Mouse (Mus musculus) embryonic facial prominence, embryonic 12.5 days (tissue): Measurements from ENCODE around the gene Letmd1. TPM values are rescaled to one million over a fixed set of nuclear protein-coding genes. Genes with fewer than 3 reads are reported as not detected.

Experiments used
- ATAC-seq: fragments of 200-750 bp; cut with Nextera tagmentation; 2 replicates; pipeline ENCODE4 v1.8.0; 2017; ENCODE audit not compliant: insufficient number of reproducible peaks, insufficient read depth, low FRiP score, low TSS enrichment
- H3K27ac ChIP-seq: fragments of 300-500 bp; sonication (generic); 2 replicates; pipeline ENCODE4 v1.5.1; 2016; ENCODE audit warnings: mild to moderate bottlenecking
- H3K27me3 ChIP-seq: fragments of 300-500 bp; sonication (generic); 2 replicates; pipeline ENCODE4 v1.6.1; 2016; ENCODE audit warnings: mild to moderate bottlenecking, moderate library complexity
- H3K36me3 ChIP-seq: fragments of 300-500 bp; sonication (generic); 2 replicates; pipeline ENCODE4 v1.6.1; 2016; ENCODE audit warnings: mild to moderate bottlenecking
- H3K4me1 ChIP-seq: fragments of 300-500 bp; sonication (generic); 2 replicates; pipeline ENCODE4 v1.6.1; 2016
- H3K4me2 ChIP-seq: fragments of 300-500 bp; sonication (generic); replicated peaks from 2 replicates; pipeline ENCODE4 v1.6.1; 2016; ENCODE audit warnings: mild to moderate bottlenecking, moderate library complexity
- H3K4me3 ChIP-seq: fragments of 300-500 bp; sonication (generic); 2 replicates; pipeline ENCODE4 v1.5.1; 2016; ENCODE audit warnings: mild to moderate bottlenecking
- H3K9ac ChIP-seq: fragments of 300-500 bp; sonication (generic); 2 replicates; pipeline ENCODE4 v1.6.1; 2016; ENCODE audit warnings: mild to moderate bottlenecking, moderate library complexity
- H3K9me3 ChIP-seq: fragments of 300-500 bp; sonication (generic); 2 replicates; pipeline ENCODE4 v1.6.1; 2016; ENCODE audit warnings: mild to moderate bottlenecking, moderate library complexity
- WGBS: fragments of 180-500 bp; shearing (Covaris S2); methylation state at CpG from one replicate; pipeline ENCODE4 v1.1.7; 2016; 5-methylcytosine and 5-hydroxymethylcytosine counted together
- polyA plus RNA-seq: library from polyadenylated mRNA; unstranded; fragments of >200 nt; fragmentation: Nextera tagmentation; extraction: Ambion mirVana; gene quantifications from 2 replicates; pipeline ENCODE4 v1.2.1, GENCODE M21; 2016

Letmd1 gene
- polyA plus RNA-seq, 1 experiment from 2014 or later, result 35.3 TPM

DNA sequence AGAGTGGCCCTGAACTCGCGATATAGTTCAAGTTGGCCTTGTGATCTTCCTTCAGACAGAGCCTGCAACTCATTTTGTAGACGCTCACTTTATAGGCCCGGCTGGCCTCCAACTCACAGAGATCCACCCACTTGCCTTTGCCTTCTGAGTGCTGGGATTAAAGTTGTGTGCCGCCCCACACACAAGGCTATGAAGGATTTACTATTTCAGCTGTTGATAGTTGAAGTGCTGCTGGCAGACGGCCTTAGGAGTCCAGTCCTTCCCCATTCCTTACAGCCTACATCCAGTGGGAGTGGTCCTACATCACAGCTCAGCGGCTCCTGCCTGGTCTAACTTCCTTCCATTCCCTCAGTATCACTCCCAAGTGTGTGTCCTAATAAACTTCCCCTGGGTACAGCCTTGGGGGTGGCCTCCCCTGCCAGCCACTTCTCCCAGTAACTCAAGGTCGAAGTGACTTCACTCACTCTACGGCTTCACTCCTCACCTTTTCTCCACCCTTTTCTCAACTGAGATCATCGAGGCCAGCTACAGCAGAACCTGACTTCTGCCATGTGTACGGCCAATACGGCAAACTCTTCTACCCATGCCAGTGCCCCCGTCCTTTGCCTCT lies 40.4 kb upstream of the Letmd1 start:
- no peak overlapping the region for H3K27ac ChIP-seq
- no peak overlapping the region for H3K4me2 ChIP-seq
- peaks cover 20% of the 10 kb centered on the region; the same call in 1 of the 2 replicates for H3K27me3 ChIP-seq
- no peak for ATAC-seq
- H3K9ac ChIP-seq, result no peak overlapping the region
- peaks cover 5% of the 10 kb centered on the region; the same call in 1 of the 2 replicates for H3K4me1 ChIP-seq
- no peaks in the 10 kb centered on the region for H3K9me3 ChIP-seq
- WGBS, result 83% methylated on average over 13 of the region's 13 CpGs
- H3K36me3 ChIP-seq, result no peaks in the 10 kb centered on the region
- no peak overlapping the region for H3K4me3 ChIP-seq

- no peak overlapping the region for H3K4me2 ChIP-seq
Measured at GRCm38 (mm10) chr15:100429959-100430565, 38.8 kb upstream of the Letmd1 start.

DNA sequence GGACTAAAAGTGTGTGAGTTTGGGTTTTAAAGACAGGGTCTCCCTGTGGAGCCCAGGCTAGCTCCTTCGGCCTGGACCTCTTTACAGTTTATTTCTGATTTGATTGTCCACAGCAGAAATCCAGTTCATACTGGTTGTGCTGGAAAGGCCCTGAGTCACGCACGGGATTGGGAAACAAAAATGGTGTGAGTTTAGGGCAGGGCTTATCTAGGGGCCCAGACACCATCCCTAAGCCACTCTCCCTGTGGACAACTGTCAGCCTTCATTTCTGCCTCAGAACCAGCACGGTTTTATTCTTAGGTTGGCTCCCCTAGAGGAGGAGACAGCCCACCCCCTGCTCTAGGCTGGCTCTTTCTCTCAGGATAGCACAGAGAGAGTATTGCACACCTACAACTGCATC lies 35.6 kb upstream of the Letmd1 start:
- H3K27me3 ChIP-seq, result no peaks in the 10 kb centered on the region
- no peaks in the 10 kb centered on the region for H3K9me3 ChIP-seq
- no peak overlapping the region for H3K27ac ChIP-seq
- no peak overlapping the region for H3K4me2 ChIP-seq
- no peaks in the 10 kb centered on the region for H3K36me3 ChIP-seq
- H3K4me1 ChIP-seq, result no peaks in the 10 kb centered on the region
- ATAC-seq, result no peak
- 72% methylated on average over 4 of the region's 4 CpGs for whole genome bisulfite sequencing
- no peak overlapping the region for H3K4me3 ChIP-seq
- H3K9ac ChIP-seq, result no peak overlapping the region

More at GRCm38 (mm10) chr15:100429959-100430565, 38.8 kb upstream of the Letmd1 start:
- Histone ChIP-seq H3K36me3 (no peaks in the 10 kb centered on the region), H3K9me3 (no peaks in the 10 kb centered on the region), H3K4me3 (no peak overlapping the region), H3K9ac (no peak overlapping the region), H3K27me3 (peaks cover 11% of the 10 kb centered on the region; the same call in 1 of the 2 replicates), H3K4me1 (no peaks in the 10 kb centered on the region), H3K27ac (no peak overlapping the region)
- WGBS, result 78% methylated on average over 11 of the region's 11 CpGs
- ATAC-seq, result no peak

GRCm38 (mm10) chr15:100436112-100436511 lies 32.7 kb upstream of the Letmd1 start:
- no peak for ATAC-seq
- H3K4me1 ChIP-seq, result no peaks in the 10 kb centered on the region
- H3K36me3 ChIP-seq, result no peaks in the 10 kb centered on the region
- no peak overlapping the region for H3K27ac ChIP-seq
- no peak overlapping the region for H3K9ac ChIP-seq
- no peaks in the 10 kb centered on the region for H3K27me3 ChIP-seq
- no peak overlapping the region for H3K4me2 ChIP-seq
- H3K4me3 ChIP-seq, result no peak overlapping the region
- WGBS, result 92% methylated on average over 4 of the region's 4 CpGs
- no peaks in the 10 kb centered on the region for H3K9me3 ChIP-seq

DNA sequence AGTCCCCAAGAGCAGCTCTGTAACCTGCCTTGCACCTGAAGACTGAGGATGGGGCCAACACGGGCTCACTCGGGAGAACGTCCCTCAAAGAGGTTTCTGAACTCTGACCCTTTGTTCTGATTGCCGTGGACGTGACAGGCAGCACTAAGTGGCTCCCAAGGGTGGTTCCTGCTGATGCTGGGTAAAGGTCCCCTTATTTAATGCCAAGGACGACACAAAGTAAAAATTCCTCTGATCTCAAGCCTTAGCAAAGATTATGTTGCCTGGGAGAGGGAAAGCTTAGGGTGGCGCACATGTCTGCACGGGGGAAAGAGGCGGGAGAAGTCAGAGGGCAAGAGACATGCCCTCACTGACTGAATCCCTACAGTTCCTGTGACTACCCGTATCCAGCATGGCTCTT lies 32.3 kb upstream of the Letmd1 start:
- no peak overlapping the region for H3K4me2 ChIP-seq
- H3K9ac ChIP-seq, result no peak overlapping the region
- no peaks in the 10 kb centered on the region for H3K36me3 ChIP-seq
- H3K27me3 ChIP-seq, result no peaks in the 10 kb centered on the region
- H3K4me3 ChIP-seq, result no peak overlapping the region
- 62% methylated on average over 10 of the region's 10 CpGs for WGBS
- H3K4me1 ChIP-seq, result no peaks in the 10 kb centered on the region
- H3K9me3 ChIP-seq, result no peaks in the 10 kb centered on the region
- ATAC-seq, result no peak
- H3K27ac ChIP-seq, result no peak overlapping the region

DNA sequence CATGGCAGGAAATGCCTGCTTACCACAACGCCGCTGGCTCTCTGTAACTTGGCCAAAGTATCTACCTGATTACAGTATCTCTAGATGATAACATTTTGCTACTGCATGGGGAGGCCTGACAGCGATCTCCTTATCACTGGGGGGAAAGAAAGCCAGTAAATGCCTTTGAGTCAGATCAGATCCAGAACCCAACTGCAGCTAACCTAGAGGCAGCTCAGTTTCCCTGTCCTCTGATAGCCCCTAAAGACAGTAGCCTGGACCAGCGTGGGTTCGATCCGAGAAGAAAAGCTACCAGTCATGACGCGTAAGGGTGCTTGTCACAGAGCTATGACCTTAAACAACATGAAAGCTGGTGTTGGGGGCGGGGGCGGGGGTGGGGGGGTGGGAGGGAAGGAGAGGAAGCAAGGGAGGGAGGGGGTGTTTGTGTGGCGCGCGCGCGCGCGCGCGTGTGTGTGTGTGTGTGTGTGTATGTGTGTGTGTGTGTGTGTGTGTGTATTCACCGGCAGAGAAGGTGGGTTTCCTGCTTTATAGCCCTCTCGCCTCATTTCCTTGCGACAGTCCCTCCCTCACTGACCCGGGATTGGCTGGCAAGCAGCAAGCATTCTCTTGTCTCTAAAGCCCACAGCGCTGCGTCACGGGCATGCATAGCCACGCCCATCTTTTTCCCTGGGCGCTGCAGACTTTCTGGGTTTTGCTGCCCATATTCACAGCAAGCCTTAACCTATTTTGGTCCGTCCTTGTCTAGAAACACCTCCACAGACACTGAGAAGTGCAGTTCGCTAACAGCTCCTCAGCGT lies 25.5 kb upstream of the Letmd1 start:
- Histone ChIP-seq H3K27ac (peak overlapping the region; percentile 88), H3K4me2 (peak overlapping the region; percentile 70), H3K27me3 (no peaks in the 10 kb centered on the region), H3K36me3 (no peaks in the 10 kb centered on the region), H3K4me3 (peak overlapping the region; percentile 50), H3K9ac (peak overlapping the region; percentile 57), H3K4me1 (0 out of 2 replicates have a peak, but pooled peaks cover 4% of the 10 kb centered on the region), H3K9me3 (no peaks in the 10 kb centered on the region)
- peak; percentile 91 for ATAC-seq
- WGBS, result 8% methylated on average over 19 of the region's 31 CpGs

DNA sequence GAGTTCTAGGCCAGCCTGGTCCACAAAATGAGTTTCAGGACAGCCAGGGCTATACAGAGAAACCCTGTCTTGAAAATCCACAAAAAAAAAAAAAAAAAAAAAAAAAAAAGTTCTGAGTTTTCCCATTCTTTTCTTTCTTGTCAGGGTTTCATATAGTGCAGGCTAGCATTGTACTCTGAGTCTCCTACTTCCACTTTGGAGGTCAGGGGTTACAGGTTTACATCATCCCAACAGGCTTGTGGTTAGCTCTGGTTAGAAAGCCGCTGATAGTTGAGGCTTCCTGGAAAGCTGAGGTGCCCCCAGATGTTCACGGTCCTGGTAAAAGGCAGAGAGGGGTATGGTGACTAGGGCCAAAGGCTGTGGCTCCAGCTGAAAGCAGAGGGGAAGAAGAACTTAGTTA lies 21.9 kb upstream of the Letmd1 start:
- no peak for ATAC-seq
- no peaks in the 10 kb centered on the region for H3K9me3 ChIP-seq
- H3K27ac ChIP-seq, result no peak overlapping the region
- no peak overlapping the region for H3K4me3 ChIP-seq
- H3K27me3 ChIP-seq, result no peaks in the 10 kb centered on the region
- no peak overlapping the region for H3K9ac ChIP-seq
- WGBS, result 78% methylated on average over 2 of the region's 2 CpGs
- no peak overlapping the region for H3K4me2 ChIP-seq
- peaks cover 11% of the 10 kb centered on the region; the same call in 1 of the 2 replicates for H3K4me1 ChIP-seq
- no peaks in the 10 kb centered on the region for H3K36me3 ChIP-seq

GRCm38 (mm10) chr15:100448572-100448971 lies 20.3 kb upstream of the Letmd1 start:
- H3K36me3 ChIP-seq, result no peaks in the 10 kb centered on the region
- no peaks in the 10 kb centered on the region for H3K27me3 ChIP-seq
- peaks cover 11% of the 10 kb centered on the region; the same call in 1 of the 2 replicates for H3K4me1 ChIP-seq
- H3K9ac ChIP-seq, result no peak overlapping the region
- 70% methylated on average over 4 of the region's 4 CpGs for WGBS
- H3K9me3 ChIP-seq, result no peaks in the 10 kb centered on the region
- ATAC-seq, result no peak
- no peak overlapping the region for H3K27ac ChIP-seq
- H3K4me2 ChIP-seq, result no peak overlapping the region
- H3K4me3 ChIP-seq, result no peak overlapping the region

- no peaks in the 10 kb centered on the region for H3K9me3 ChIP-seq
- no peaks in the 10 kb centered on the region for H3K36me3 ChIP-seq
- no peak overlapping the region for H3K9ac ChIP-seq
- no peak overlapping the region for H3K4me3 ChIP-seq
- no peak overlapping the region for H3K27ac ChIP-seq
- no peaks in the 10 kb centered on the region for H3K27me3 ChIP-seq
- no peak overlapping the region for H3K4me2 ChIP-seq
- peaks cover 7% of the 10 kb centered on the region; the same call in 1 of the 2 replicates for H3K4me1 ChIP-seq
- WGBS, result 93% methylated on average over 3 of the region's 3 CpGs
- ATAC-seq, result no peak
Measured at GRCm38 (mm10) chr15:100449495-100449894, 19.3 kb upstream of the Letmd1 start.

DNA sequence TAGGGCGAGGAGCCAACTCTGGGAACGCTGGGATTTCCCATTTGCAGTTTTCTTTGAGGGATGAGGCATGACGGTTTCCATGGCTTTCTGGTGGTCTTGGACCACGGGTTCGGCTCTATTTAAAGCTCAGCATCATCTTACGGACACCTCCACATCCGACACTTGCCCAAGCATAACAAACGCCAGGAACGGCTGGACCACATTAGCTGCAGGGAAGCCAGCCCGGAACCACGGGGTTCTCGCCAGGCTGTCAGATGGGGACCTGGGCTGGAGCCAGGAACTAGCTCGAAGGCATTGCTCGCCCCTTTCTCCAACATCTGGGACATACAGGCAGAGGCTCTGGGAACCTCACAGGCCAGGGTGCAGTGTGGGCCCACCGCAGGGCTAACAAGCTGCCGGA lies 17.6 kb upstream of the Letmd1 start:
- H3K9ac ChIP-seq, result no peak overlapping the region
- H3K4me2 ChIP-seq, result no peak overlapping the region
- H3K9me3 ChIP-seq, result no peaks in the 10 kb centered on the region
- no peaks in the 10 kb centered on the region for H3K27me3 ChIP-seq
- no peak for ATAC-seq
- WGBS, result 49% methylated on average over 16 of the region's 16 CpGs
- no peak overlapping the region for H3K27ac ChIP-seq
- no peaks in the 10 kb centered on the region for H3K36me3 ChIP-seq
- H3K4me3 ChIP-seq, result no peak overlapping the region
- peaks cover 7% of the 10 kb centered on the region; the same call in 1 of the 2 replicates for H3K4me1 ChIP-seq

- H3K27me3 ChIP-seq, result no peaks in the 10 kb centered on the region
- ATAC-seq, result no peak
- H3K9ac ChIP-seq, result no peak overlapping the region
- H3K4me2 ChIP-seq, result no peak overlapping the region
- H3K27ac ChIP-seq, result no peak overlapping the region
- no peaks in the 10 kb centered on the region for H3K36me3 ChIP-seq
- H3K4me1 ChIP-seq, result peaks cover 9% of the 10 kb centered on the region; the same call in 1 of the 2 replicates
- no peak overlapping the region for H3K4me3 ChIP-seq
- WGBS, result 82% methylated on average over 11 of the region's 11 CpGs
- H3K9me3 ChIP-seq, result no peaks in the 10 kb centered on the region
Measured at GRCm38 (mm10) chr15:100452486-100452885, 16.3 kb upstream of the Letmd1 start.
